13 mouse cellular contexts compared by ENCODE assay signal in the genomic region with DNA sequence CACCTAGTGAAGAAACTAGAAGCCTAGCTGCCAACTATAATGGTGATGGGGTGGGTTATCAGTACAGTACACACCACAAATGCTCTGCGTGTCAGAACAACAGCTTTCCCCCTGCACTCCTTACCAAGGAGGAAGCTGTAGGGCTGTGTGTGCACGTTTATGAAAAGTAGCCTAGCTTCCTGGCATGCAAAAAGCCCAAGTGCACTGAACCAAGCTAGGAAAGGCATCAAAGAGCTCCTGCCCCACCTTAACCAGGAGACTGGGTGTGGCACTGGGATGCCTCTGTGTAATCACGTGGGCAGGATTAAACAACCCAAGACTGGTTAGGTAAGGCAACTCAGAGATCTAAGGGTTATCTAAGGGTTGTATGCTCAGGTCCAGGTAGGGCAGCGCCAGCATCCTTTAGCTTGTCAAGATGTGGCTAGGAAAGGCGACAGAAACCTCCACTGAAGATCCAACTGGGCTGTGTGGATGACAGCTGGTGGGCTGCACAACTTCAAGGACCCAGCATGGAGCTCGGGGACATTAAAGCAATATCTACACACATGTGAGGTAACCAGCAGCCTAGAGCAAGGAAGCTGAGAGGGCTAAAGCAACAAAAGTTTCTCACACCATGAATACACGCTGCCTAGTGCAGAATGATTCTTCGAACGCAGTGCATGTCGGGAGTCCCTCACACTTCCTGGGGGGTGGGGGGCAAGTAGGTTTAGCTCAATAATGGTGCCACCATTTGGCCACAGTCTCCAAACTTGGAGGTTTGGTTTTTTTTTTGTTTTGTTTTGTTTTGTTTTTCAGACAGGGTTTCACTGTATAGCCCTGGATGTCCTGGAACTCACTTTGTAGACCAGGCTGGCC. TPM values are rescaled to one million over a fixed set of nuclear protein-coding genes. Genes with fewer than 3 reads are reported as not detected.
A peak's percentile ranks its signal among the peaks of the same experiment; 100 is the strongest.
DNase-seq lines count a peak whose midpoint lies in the region; ATAC-seq and TF ChIP-seq lines count a peak whose summit lies in the region.
"Had no signal": no experiment of that assay in that cellular context is flagged by ENCODE, and none has a peak within 500 bp of the region (broad histone marks: within the 10 kb centered on the region; RNA-seq: fewer than 3 reads in every experiment).

No protein-coding gene starts in this region.

- H3K27me3 ChIP-seq in liver, embryonic 15.5 days = no peaks in the 10 kb centered on the region
- H3K27me3 ChIP-seq in stomach, postnatal 0 days (ENCODE audit: control insufficient read depth, insufficient read depth, low read length) = no peaks in the 10 kb centered on the region
- no peaks in the 10 kb centered on the region for H3K27me3 ChIP-seq in hindbrain, embryonic 11.5 days (ENCODE audit: control insufficient read depth, insufficient read depth, low read length)

- peak; percentile 11 for DNase-seq in thymus, postnatal 0 days (ENCODE audit: low spot score)
- no peak for DNase-seq in thymus, postnatal 25 days
- no peak for DNase-seq in stomach, postnatal 0 days (ENCODE audit: low spot score)
- DNase-seq in yolk sac, embryonic 10.5 days (ENCODE audit: low spot score) = no peak
- no peak for DNase-seq in hindbrain, embryonic 11.5 days (ENCODE audit: low spot score)
- DNase-seq in urinary bladder, postnatal 25 days (ENCODE audit: low spot score) = no peak
- DNase-seq: cerebellum, postnatal 36 days; left cerebral cortex, postnatal 4 days; lung, postnatal 4 days; retina, postnatal 1 day had no signal

- peak overlapping the region; percentile 38 for H3K4me2 ChIP-seq in liver, embryonic 15.5 days
- H3K4me2 ChIP-seq in stomach, postnatal 0 days (replicated peaks; ENCODE audit: low read depth) = no peak overlapping the region
- no peak overlapping the region for H3K4me2 ChIP-seq in hindbrain, embryonic 11.5 days (replicated peaks; ENCODE audit: low read depth, low read length)

- H3K27ac ChIP-seq in liver, embryonic 15.5 days (replicated peaks) = peak overlapping the region; percentile 63
- no peak overlapping the region for H3K27ac ChIP-seq in stomach, postnatal 0 days (replicated peaks)
- no peak overlapping the region for H3K27ac ChIP-seq in hindbrain, embryonic 11.5 days (ENCODE audit: low read depth, low read length)

- peaks cover 66% of the 10 kb centered on the region for H3K4me1 ChIP-seq in liver, embryonic 15.5 days (replicated peaks)
- no peaks in the 10 kb centered on the region for H3K4me1 ChIP-seq in stomach, postnatal 0 days (replicated peaks; ENCODE audit: control insufficient read depth, insufficient read depth)
- no peaks in the 10 kb centered on the region for H3K4me1 ChIP-seq in hindbrain, embryonic 11.5 days (replicated peaks; ENCODE audit: control insufficient read depth, insufficient read depth, low read length)

- peak overlapping the region; percentile 7; the same call in 1 of the 2 replicates for H3K9ac ChIP-seq in liver, embryonic 15.5 days
- no peak overlapping the region for H3K9ac ChIP-seq in stomach, postnatal 0 days (ENCODE audit: low read length)
- no peak overlapping the region for H3K9ac ChIP-seq in hindbrain, embryonic 11.5 days (ENCODE audit: low read depth, low read length)

- peak; percentile 96 for ATAC-seq in common myeloid progenitor, adult 5-6 weeks (replicated peaks; ENCODE audit: low read depth, poor library complexity, severe bottlenecking)
- ATAC-seq in liver, embryonic 15.5 days (ENCODE audit: insufficient read depth) = peak; percentile 84
- ATAC-seq in stomach, postnatal 0 days (ENCODE audit: low FRiP score, low TSS enrichment) = peak; percentile 71
- ATAC-seq in hindbrain, embryonic 11.5 days (ENCODE audit: low FRiP score) = no peak

- WGBS in liver, embryonic 15.5 days (ENCODE audit: insufficient replicate concordance) = 35% methylated on average over 10 of the region's 10 CpGs
- 63% methylated on average over 10 of the region's 10 CpGs for WGBS in stomach, postnatal 0 days
- WGBS in hindbrain, embryonic 11.5 days = 84% methylated on average over 10 of the region's 10 CpGs

- no peaks in the 10 kb centered on the region for H3K9me3 ChIP-seq in liver, embryonic 15.5 days (replicated peaks)
- H3K9me3 ChIP-seq in stomach, postnatal 0 days (ENCODE audit: control insufficient read depth, low read length) = no peaks in the 10 kb centered on the region
- no peaks in the 10 kb centered on the region for H3K9me3 ChIP-seq in hindbrain, embryonic 11.5 days (ENCODE audit: control insufficient read depth, low read length)

- H3K4me3 ChIP-seq in liver, embryonic 15.5 days (replicated peaks) = no peak overlapping the region
- H3K4me3 ChIP-seq in stomach, postnatal 0 days (ENCODE audit: low read depth, low read length) = no peak overlapping the region
- H3K4me3 ChIP-seq in hindbrain, embryonic 11.5 days (ENCODE audit: low read depth, low read length) = no peak overlapping the region
- H3K4me3 ChIP-seq: erythroblast, embryonic 14.5 days had no signal

- H3K36me3 ChIP-seq in liver, embryonic 15.5 days (replicated peaks) = no peaks in the 10 kb centered on the region
- no peaks in the 10 kb centered on the region for H3K36me3 ChIP-seq in stomach, postnatal 0 days (ENCODE audit: control insufficient read depth, insufficient read depth, low read length)
- no peaks in the 10 kb centered on the region for H3K36me3 ChIP-seq in hindbrain, embryonic 11.5 days (ENCODE audit: control insufficient read depth, insufficient read depth, low read length)

- TF ChIP-seq CTCF in stomach, postnatal 0 days (IDR thresholded peaks at IDR 0.05; ENCODE audit: low read depth) = no peak

- no peak for TF ChIP-seq EP300 in stomach, postnatal 0 days (optimal IDR thresholded peaks at IDR 0.05)

RNA-seq across cellular contexts. Expression of a gene that starts 15.7 kb away (rescaled TPM):
- polyA plus RNA-seq in thymus, postnatal 0 days (2015; fragmentation: Nextera tagmentation; extraction: Ambion mirVana) = 16.5 and 16.7 TPM in 2 replicates
- 76.0 and 77.1 TPM in 2 replicates for total RNA-seq in common myeloid progenitor, adult 5-6 weeks (2017)
- 38.8 and 40.5 TPM in 2 replicates for polyA plus RNA-seq in liver, embryonic 15.5 days (2015; fragmentation: Nextera tagmentation; extraction: Ambion mirVana)
- polyA plus RNA-seq in stomach, postnatal 0 days (2015; fragmentation: Nextera tagmentation; extraction: Ambion mirVana) = 3.3 and 4.2 TPM in 2 replicates
- 23.6 and 24.8 TPM in 2 replicates for polyA plus RNA-seq in hindbrain, embryonic 11.5 days (2014; fragmentation: Nextera tagmentation; extraction: Ambion mirVana)
